Mouse (Mus musculus): ENCODE data around the gene Lfng.
A peak's percentile ranks its signal among the peaks of the same experiment; 100 is the strongest.

Lfng gene

DNA sequence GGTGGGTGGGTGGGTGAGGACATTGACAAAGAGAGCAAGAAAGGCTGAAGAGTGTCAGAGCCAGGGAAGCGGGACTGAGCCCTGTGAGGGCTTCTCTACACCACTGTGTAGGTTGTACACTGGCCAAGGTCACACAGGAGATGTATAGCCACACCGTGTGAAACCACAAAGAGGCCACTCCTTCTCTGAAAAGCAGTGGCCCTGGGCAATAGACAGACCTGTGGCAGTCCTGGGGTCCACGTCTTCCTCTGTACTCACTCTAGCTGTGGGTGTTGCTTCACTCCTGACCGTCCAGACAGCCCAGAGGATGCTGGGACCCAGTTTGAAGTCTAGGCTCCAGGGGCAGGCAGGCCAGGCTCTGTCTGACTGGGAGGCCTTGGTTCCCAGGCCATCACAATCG is 12.3 kb upstream of the Lfng start:
- no peak for DNase-seq

- DNase-seq = no peak
These were observed 10.7 kb upstream of the Lfng start for GRCm38 (mm10) chr5:140596426-140596825.

DNA sequence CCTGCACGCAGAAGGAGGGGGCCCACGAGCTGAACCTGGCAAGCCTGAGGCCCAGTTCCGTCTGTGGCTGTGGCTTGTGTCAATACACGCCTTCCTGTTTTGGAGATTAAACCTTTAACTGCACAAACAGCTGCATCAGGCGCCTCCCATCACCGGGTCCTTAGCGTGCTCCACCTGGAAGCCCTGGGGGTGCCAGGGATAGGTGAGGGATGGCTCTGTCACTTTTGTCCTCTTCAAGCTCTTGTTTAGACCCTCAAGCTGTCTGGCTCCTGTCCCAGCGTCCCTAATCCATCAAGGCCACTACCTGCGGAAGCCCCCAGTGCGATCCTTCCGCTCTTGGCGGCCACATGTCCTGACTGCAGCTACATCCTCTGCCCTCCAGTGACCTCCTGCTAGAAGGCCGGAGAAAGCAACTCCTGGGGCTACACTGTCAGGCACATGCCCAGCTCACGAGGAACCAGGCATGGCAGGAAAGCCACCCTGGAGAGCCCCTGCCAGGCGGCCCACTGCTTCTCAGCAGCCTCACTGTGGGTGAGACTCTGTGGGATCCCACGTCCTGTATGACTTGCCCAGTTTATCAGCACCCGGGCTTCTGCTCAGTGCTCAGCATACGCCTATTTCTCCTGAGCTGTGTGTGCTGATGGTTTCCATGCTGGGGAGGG is 10.1 kb upstream of the Lfng start:
- no peak for DNase-seq

DNA sequence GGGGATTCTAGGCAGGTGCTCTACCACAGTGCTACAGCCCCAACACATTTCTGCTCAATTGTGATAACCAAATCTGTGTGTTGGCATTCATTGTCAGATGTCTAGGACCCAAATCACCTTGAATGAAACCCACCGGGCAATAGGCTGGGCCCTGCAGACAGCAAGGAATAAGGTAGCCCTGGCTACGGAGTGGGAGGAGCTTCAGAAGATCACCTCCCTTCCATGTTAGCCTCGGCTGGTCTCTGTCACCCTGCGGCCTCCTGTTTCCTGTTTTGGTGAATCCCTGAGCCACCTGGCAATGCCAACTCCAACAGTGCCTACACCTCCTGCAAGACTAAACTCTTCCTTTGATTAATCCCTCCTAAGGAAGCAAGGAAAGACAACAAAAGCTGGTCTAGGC is 9.3 kb upstream of the Lfng start:
- no peak for DNase-seq

- DNase-seq = no peak
These were observed 7.2 kb upstream of the Lfng start for GRCm38 (mm10) chr5:140599939-140600338.

GRCm38 (mm10) chr5:140601712-140602111 is 5.4 kb upstream of the Lfng start:
- no peak for DNase-seq

DNA sequence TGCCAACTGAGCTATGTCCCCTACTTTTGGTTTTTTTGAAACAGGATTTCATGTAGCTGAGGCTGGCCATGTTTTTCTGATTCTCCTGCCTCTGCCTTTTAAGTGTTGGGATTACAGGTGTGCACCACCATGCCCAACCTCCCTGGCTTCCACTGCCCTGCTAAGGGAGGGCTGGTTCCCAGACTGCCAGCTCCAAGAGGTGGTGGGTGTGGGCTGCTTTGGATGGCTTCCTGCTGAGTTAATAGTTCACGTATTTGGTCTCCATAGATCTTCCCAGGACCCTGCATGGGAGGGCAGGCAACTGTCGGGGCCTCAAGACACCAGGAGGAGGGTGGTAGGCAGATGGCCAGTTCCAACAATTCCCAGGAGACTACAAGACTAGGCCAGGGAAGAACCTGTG is 4.6 kb upstream of the Lfng start:
- no peak for DNase-seq

DNA sequence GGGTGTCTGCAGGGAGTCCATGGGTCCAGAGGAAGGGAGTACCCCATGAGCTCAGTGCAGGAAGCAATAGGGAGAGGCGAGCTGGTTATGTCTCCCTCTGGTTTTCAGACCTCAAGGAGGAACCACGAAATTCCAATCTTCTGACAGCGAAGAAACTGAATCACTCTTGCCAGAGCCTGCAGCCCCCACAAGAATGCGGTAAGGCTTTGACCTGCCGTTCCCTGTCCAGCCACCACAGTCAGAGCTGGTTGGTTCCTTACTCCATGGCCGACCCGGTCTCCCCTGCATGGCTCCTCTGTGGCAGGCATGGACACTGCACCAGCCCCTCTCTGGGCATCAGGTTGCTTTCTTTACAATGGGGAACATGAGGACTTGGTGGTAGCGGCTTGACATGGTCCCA is 2.7 kb upstream of the Lfng start:
- DNase-seq = no peak

- no peak for DNase-seq
These were observed 1.9 kb upstream of the Lfng start for GRCm38 (mm10) chr5:140605228-140605627.

DNA sequence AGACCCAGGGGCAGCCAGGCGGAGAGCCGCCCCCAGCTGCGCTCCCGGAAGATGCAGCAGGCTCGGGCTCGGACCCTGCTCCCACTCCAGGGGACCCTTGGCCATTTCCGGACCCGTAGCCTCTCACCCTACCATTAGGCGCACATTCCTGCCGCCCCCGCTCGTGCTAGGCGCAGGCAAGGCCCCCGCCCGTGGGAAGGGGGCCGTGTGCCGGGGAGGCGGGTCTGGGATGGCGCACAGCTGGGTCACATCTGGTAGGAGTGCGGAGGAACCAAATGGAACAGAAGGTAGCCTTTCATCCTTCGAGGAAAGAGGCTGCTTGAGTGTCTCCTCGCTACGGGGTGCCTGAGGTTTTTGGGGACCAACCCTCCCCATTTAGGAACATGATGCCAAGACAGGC is 734 bp upstream of the Lfng start:
- no peak for DNase-seq

DNA sequence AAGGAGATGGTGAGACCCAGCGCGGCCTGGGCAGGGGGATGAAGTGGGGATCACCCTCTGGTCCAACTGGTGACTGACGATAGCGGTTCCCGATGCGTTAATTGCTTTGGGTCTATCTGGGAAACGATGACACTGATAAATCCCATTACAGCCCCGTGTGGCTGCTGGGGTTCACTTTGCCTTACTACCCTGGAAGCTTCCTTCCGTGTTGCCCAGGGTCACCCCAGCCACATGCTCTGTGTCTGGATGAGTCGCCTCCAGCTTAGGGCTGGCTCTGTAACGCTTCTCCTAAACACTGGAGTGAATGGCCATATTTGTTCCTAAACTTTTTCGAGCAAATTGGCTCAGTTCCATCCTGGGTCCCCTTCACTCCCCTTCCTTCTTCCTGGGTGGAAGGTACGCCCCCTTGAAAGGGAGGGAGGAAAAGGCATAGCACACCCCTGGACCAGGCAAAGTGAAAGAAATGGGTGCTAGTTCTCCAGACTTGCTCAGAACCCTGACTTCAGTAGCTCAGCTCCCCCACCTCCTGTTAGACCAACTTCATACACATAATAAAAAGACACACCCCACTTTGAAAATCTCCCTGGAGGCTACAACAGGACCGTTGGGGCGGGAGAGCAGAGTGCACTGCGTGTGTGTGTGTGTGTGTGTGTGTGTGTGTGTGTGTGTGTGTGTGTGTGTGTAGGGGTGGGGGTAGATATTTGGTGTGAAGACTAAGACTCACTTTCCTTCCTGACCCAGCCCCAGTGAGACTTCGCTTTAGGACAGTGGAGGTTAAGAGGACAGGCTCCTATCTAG is 915 bp downstream of the Lfng start:
- no peak for DNase-seq

DNA sequence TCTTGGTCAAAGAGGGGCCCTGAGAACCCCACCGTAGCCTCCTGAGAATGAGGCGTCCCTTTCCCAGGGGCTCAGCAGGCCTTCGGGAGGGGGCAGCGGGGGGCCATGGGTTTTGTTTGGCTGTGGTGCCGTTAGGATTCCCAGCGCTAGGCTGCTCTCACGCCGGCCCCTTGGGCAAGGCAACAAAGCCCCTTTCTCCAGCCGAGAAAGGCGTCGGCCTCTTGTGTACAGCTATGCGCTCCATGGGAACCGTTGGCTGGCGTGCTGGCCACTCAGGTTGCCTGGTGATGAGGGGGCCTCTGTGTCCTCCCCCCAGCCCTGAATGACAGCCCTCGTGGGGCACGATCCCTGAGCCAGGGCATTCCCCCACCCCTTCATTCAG is 1.5 kb downstream of the Lfng start:
- no peak for DNase-seq

DNA sequence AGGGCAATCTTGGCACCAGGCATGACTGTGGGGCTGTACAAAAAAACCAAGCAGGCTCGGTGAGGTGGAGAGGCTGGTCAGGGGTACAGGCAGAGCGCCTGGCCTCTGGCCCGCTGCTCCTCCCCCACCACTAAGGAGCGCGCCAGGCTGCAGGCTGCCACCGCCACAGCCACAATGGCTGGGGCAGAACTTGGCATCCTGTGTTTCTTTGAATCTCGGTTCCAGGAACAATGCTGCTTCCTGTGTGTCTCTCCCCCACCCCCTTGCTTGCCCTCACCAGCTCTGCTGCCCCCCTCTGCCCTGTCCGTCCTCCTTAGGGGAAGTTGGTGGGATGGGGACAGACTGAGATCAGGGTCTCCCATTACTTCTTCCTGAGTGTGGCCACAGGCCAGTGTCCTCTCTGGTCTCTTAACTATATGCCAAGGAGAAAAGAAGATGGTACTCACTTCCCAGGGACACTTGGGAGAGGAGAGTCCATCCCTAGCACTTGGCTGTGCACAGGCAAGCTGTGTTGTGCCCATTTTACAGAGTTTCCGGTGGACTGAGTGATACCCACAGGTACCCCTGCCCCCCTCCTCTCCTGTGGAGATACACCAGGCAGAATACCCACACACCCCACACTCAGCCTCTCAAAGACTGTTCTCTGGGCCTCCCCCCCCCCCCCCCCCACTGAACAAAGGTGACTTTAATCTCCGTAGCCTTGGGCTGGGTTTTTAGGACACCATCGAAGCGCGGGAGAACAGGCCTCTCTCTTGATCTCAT is 2.6 kb downstream of the Lfng start:
- DNase-seq = peak in 1 of 2 experiments; percentile 19

DNA sequence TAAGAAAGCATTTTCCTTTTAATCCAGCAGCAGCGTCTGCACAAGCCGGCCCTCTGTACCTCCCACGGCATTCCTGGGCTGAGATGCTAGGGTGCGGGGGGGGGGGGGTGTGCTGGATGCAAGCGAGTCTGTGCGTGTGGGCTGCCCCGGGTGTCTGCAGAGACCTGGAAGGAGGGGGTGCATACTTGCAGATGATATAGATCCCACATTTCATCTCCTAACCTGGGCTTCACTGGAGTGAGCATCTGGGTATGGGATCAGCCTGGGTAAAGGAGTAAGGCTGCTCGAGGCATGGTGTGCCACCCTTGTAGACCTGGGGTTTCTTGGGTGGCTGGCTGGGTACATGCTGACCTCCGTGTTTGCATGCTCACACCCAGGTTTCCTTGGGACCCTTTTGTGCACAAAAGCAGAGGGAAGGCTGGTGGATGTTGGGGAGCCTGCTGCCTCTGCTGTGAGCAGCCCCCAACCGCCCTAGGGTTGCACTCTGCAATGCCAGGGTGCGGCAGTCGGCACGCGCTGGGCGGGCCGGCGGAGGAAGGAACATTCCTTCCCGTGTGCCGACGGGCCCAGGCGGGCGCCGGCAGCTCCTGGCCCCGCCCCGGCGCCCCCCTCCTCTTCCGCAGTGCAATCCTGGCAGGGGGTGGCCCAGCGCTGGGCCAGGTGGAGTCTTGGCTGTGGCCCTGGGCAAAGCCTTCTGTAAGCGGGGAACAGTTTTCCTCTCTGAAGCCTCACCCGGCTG is 3.3 kb downstream of the Lfng start:
- DNase-seq = no peak

- peak; percentile 47 to 50 for DNase-seq
These were observed 4.0 kb downstream of the Lfng start for GRCm38 (mm10) chr5:140611021-140611583.

DNA sequence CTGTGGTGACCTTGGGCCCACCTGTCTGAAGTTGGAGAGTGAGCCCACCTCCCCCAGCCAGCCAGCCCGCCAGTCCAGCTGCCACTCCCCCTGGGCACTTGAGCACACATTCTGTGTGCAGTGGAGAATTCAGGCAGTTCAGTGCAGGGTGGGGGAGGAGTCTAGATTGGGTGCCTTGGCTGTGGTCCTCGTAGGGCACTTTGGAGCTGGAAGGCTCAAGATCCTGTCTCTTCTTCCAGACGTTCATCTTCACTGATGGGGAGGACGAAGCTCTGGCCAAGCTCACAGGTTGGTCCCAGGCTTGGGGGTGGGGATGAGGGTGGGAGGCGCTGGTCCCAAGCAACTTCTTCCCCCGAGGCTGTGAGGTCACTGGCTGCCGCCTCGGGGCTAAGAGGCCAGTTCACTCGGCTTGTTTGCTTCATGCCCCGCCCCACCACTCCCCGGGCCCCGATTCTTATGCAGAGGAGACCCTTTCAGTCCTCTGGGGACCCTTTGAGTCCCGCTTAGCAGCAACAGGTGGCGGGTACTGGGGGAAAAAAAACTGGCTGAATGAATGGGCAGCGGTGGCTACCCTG is 4.6 kb downstream of the Lfng start:
- no peak for DNase-seq

DNA sequence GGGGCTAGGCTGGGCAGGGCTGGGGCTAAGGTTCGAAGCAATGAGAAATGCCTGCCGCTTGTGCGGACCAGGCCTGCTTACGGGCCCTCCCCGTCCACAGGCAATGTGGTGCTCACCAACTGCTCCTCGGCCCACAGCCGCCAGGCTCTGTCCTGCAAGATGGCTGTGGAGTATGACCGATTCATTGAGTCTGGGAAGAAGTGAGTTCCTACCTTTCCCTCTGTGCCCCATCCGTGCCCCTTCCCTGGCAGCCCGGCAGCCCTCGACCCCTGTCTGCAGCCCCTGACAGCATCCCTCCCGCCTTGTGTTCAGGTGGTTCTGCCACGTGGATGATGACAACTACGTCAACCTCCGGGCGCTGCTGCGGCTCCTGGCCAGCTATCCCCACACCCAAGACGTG is 5.1 kb downstream of the Lfng start:
- DNase-seq = no peak

DNA sequence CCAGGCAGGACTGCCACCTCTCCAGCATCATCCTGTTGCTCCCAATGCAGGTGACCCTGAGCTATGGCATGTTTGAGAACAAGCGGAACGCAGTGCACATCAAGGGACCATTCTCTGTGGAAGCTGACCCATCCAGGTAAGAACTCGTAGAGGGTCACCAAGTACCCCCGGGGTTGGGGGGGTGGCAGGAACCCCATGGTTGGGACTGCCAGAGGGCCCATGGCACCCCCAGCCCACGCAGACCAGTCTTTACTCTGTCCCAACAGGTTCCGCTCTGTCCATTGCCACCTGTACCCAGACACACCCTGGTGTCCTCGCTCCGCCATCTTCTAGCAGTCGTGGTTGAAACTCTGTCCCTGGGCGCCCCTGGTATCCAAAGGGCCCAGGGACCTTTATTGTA is 7.0 kb downstream of the Lfng start:
- no peak for DNase-seq

- no peak for DNase-seq
These were observed 7.7 kb downstream of the Lfng start for GRCm38 (mm10) chr5:140614837-140615236.

DNA sequence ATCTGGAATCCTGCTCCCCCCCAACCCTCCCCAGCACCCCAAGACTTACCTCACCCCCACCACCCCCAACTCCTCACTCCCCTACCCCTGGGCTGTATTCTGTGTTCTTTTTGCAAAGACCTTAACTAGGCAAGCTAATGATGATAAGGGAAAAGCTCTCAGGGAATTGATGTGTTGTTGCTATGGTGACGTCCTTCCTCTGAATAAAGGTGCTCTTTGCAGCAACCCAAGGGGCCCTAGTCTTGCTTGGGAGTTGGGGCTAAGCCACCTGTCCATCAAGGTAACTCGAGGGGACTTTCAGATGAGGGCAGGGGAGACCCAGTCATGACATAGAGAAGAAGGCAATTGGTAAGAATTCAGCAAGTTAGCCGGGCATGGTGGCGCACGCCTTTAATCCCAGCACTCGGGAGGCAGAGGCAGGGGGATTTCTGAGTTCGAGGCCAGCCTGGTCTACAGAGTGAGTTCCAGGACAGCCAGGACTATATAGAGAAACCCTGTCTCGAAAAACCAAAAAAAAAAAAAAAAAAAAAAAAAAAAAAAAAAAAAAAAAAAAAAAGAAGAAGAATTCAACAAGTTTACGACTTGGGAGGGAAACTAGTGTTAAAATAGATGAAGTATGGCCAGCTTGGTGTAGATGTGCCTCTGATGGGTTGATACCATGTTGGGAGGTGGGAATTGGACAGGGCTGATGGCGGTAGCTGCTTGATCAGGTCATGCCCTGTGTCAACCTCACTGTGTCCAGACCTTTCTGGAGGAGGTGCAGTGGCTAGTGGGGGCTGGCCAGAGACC is 8.4 kb downstream of the Lfng start:
- no peak for DNase-seq

GRCm38 (mm10) chr5:140616110-140616503 is 9.0 kb downstream of the Lfng start:
- DNase-seq = no peak

DNA sequence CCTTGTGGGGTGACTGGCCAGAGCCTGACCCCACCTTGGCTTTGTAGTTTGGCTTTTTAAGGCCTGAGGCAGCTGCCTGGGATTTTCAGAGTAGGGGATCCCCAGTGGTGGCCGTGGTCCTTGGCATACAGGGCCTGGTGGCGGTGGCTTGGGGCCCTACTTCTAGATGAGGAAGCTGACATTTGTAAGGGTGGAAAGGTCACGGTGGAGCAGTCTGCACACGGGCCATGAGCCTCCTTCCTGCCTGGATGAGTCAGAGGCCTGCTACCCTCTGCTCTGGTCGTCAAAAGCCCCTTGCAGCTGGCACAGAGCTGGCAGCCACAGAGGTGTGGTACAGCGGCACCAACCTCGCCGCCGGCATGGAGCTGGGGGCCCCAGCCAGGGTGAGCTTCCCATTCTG is 9.6 kb downstream of the Lfng start:
- DNase-seq = no peak

Measured in cerebellum, adult 18-20 months (tissue).